Mouse (Mus musculus): ENCODE results near the gene Sgsh. TPM values are rescaled to one million over a fixed set of nuclear protein-coding genes. Genes with fewer than 3 reads are reported as not detected.
A peak's percentile ranks its signal among the peaks of the same experiment; 100 is the strongest.

Sgsh gene
- total RNA-seq, 2 experiments from 2014 or later = 2.7 to 5.2 TPM

- ATAC-seq (replicated peaks; ENCODE audit: poor library complexity, severe bottlenecking) = no peak
These were observed 40.9 kb downstream of the Sgsh start for GRCm38 (mm10) chr11:119314252-119314936.

- ATAC-seq (replicated peaks; ENCODE audit: poor library complexity, severe bottlenecking) = no peak
These were observed 44.7 kb downstream of the Sgsh start for GRCm38 (mm10) chr11:119310621-119311020.

DNA sequence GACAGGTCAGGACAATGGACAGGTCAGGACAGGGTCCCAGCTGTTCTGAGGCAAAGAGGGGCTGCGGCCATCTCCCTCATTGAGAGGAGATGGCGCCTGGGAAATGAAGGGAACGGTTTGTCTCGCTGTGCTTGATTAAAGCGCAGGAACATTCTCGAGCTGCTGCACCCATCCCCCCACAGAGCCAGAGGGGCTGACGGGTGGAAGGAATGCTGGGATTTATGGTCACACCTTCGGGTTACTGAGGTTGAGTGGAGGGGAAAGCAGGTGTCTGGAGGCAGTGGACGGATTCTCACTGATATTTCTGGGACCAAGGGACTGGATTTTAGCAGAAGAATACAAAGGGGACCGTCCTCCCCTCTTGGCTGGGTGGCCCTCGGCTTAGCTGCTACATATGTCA, 47.4 kb downstream of the Sgsh start:
- ATAC-seq (replicated peaks; ENCODE audit: poor library complexity, severe bottlenecking) = no peak

DNA sequence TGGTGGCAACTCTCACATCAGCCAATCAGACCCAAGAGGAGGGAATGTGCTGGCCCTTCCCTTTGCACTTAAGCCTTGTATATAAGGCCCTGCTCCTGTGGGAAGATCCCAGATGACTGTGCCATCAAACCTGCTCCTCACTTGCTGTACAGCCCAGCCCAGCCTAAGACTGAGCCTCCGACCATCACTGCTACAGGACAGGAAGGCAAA, 47.8 kb downstream of the Sgsh start, which contains the start of gene Card14:
TSS of gene Card14 (plus strand) at position 111 of the 210 bp plus-strand sequence.
- ATAC-seq (replicated peaks; ENCODE audit: poor library complexity, severe bottlenecking) = no peak

GRCm38 (mm10) chr11:119306762-119307657, 48.3 kb downstream of the Sgsh start:
- ATAC-seq (replicated peaks; ENCODE audit: poor library complexity, severe bottlenecking) = no peak

GRCm38 (mm10) chr11:119304904-119305712, 50.2 kb downstream of the Sgsh start:
- ATAC-seq (replicated peaks; ENCODE audit: poor library complexity, severe bottlenecking) = peak; percentile 83

DNA sequence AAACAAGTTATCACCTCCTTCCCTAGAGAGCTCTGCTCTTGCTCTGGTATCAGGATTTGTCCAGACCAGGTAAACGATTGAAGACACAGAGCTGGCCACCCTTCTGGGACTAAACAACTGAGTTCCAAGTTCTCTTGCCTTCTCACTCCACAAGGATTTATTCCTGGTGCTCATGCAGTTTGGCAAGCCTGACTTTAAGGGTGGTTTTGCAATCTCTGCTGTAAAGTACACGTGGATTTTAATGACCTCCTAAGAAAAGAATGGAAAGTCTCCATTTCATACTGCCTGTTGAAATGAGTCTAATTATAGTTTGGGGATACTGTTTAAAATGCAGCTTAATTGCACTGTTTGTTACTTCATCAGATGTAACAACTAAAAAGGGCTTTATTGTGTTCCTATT, 54.4 kb downstream of the Sgsh start:
- no peak for ATAC-seq (replicated peaks; ENCODE audit: poor library complexity, severe bottlenecking)

DNA sequence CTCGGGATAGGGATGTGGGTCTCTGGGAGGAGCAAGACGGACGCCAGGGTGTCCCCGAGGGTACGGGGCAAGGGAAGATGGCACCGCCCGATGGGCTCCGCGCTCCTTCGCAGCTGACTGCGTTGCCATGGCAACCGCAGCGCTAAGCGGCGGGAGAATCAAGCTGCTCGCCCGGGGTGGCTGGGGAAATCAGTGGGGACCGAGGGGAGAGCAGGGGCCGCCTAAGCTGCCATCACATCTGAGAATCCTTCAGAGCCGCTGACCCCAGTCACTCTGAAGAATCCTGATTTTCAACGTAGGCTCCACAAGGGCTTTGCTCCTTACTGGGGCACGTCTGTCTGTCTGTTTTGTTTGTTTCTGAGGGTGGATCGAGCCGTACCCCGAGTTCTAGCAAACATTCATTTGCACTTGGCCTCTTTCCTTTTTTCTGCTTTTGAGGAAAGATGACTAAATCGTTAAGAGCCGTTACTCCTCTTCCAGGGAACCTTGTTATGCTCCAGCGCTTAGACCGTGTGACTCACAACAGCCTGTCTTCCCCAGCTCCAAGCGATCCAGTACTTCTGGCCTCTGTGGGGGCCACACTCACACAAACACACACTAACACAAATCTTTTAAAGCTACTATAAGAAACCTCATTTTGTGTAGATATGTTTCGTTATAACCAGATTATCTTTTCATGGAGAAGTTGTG, 54.9 kb downstream of the Sgsh start:
- no peak for ATAC-seq (replicated peaks; ENCODE audit: poor library complexity, severe bottlenecking)

DNA sequence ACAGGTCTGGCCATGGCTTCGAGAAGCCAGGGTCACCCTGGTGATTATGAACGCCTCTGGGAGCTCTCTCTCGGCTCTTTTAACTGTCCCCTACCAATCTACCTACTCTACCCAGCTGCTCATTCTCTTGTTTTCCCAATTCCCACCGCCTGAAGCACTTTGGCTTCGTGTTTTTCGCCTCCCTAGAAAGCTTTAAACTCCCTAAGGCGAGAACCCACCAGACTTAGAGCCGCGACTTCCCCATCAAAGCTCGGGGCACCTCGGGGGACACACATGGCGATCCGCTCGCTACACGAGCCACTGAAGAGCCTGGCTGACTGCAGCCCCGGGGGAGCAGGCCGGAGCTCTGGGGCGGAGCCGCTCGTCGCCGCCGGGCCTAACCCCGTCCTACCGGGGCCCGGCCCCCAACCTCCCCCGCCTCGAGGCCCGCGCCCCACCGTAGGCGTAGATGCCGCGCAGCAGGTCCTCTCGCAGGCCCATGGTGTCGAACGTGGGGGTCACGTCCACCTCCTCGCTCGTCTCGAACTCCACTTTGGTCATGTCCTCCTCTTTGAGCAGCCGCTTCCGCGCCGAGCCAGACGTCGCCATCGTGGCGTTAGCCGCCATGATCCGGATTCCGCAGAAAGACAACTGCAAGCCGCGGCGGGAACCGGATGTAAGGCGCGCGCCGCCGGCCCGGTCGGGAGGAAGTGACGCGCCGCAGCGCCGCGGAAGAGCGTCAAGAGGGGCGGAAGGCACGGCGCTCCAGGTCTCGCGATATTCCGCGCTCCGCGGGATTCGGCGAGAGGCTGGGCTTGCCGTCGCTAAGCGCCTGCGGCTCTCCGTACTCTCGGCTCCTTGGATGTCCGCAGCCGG, 55.7 kb downstream of the Sgsh start, which contains the start of gene Eif4a3:
TSS of gene Eif4a3 (minus strand) at position 699 of the 855 bp plus-strand sequence.
- peak; percentile 90 for ATAC-seq (replicated peaks; ENCODE audit: poor library complexity, severe bottlenecking)

- no peak for ATAC-seq (replicated peaks; ENCODE audit: poor library complexity, severe bottlenecking)
These were observed 56.4 kb downstream of the Sgsh start for GRCm38 (mm10) chr11:119298917-119299316.

DNA sequence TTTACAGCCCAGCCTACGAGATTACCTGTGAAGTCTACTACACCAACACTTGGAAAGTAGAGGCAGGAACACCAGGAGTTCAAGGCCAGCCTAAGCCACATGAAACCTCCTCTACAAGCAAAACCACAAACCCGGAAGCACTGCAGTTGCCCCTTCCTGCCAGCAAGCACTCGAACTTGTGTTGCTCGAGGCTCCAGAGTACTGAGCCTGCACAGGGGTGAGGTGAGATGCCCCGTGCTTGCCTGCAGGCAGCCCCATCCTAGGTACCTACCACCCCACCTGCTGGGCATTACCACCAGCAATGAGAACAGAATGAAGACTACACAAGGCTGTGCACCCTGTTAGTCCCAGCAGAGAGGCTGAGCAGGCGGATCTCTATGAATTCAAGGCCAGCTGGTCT, 57.3 kb downstream of the Sgsh start:
- peak; percentile 17 for ATAC-seq (replicated peaks; ENCODE audit: poor library complexity, severe bottlenecking)

Other genes starting within 250 kb of the Sgsh start
- gene Tbc1d16, start 127.0 kb downstream of the Sgsh start, total RNA-seq (2014; fragmentation: Nextera tagmentation) = 3.3 and 8.6 TPM in 2 replicates
- 2.1 and 3.0 TPM in 2 replicates for gene Tbc1d16, start 127.0 kb downstream of the Sgsh start, total RNA-seq (2017)
- gene Ccdc40, start 127.0 kb downstream of the Sgsh start, total RNA-seq (2014; fragmentation: Nextera tagmentation) = 7.3 and 12.0 TPM in 2 replicates
- 9.0 and 11.8 TPM in 2 replicates for gene Ccdc40, start 127.0 kb downstream of the Sgsh start, total RNA-seq (2017)
- gene Gaa, start 87.6 kb downstream of the Sgsh start, total RNA-seq (2014; fragmentation: Nextera tagmentation) = 35.8 and 47.2 TPM in 2 replicates
- 27.4 and 31.6 TPM in 2 replicates for gene Gaa, start 87.6 kb downstream of the Sgsh start, total RNA-seq (2017)
- gene Eif4a3, start 55.4 kb downstream of the Sgsh start, total RNA-seq (2014; fragmentation: Nextera tagmentation) = 280 and 311 TPM in 2 replicates
- gene Eif4a3, start 55.4 kb downstream of the Sgsh start, total RNA-seq (2017) = 188 and 228 TPM in 2 replicates
- gene Card14, start 47.8 kb downstream of the Sgsh start, total RNA-seq (2014; fragmentation: Nextera tagmentation) = not detected in 2 replicates
- not detected in 2 replicates for gene Card14, start 47.8 kb downstream of the Sgsh start, total RNA-seq (2017)
- gene Slc26a11, start within 50 bp of the Sgsh start, total RNA-seq (2014; fragmentation: Nextera tagmentation) = 1.1 TPM in 1 of 2 replicates, not detected in the other
- gene Slc26a11, start within 50 bp of the Sgsh start, total RNA-seq (2017) = 0.21 and 0.43 TPM in 2 replicates
- 57.7 and 58.1 TPM in 2 replicates for gene Rnf213, start 37.6 kb upstream of the Sgsh start, total RNA-seq (2014; fragmentation: Nextera tagmentation)
- gene Rnf213, start 37.6 kb upstream of the Sgsh start, total RNA-seq (2017) = 40.5 and 45.5 TPM in 2 replicates
- gene Endov, start 135.8 kb upstream of the Sgsh start, total RNA-seq (2014; fragmentation: Nextera tagmentation) = 5.5 and 10.3 TPM in 2 replicates
- gene Endov, start 135.8 kb upstream of the Sgsh start, total RNA-seq (2017) = 14.2 and 21.0 TPM in 2 replicates
- not detected in 2 replicates for gene Nptx1, start 192.2 kb upstream of the Sgsh start, total RNA-seq (2014; fragmentation: Nextera tagmentation)
- gene Nptx1, start 192.2 kb upstream of the Sgsh start, total RNA-seq (2017) = not detected in 2 replicates
- gene Rptor, start 247.4 kb upstream of the Sgsh start, total RNA-seq (2014; fragmentation: Nextera tagmentation) = 23.8 and 33.0 TPM in 2 replicates
- 13.7 and 20.9 TPM in 2 replicates for gene Rptor, start 247.4 kb upstream of the Sgsh start, total RNA-seq (2017)

Data from granulocyte monocyte progenitor cell, adult 5-6 weeks (primary cell).